Mouse (Mus musculus): ENCODE data around the gene Ppm1l. TPM values are rescaled to one million over a fixed set of nuclear protein-coding genes. Genes with fewer than 3 reads are reported as not detected.

The Ppm1l gene
- polyA plus RNA-seq, 2 experiments, result 7.1 to 12.2 TPM

- Histone ChIP-seq H3K27me3 (ENCODE audit: control insufficient read depth, insufficient read depth, low read length) (no peaks in the 10 kb centered on the region), H3K27ac (replicated peaks; ENCODE audit: low read depth, low read length) (no peak overlapping the region), H3K36me3 (ENCODE audit: control insufficient read depth, insufficient read depth, low read length) (no peaks in the 10 kb centered on the region), H3K9me3 (ENCODE audit: control insufficient read depth, low read length) (0 out of 2 replicates have a peak, but pooled peaks cover 4% of the 10 kb centered on the region), H3K4me2 (replicated peaks; ENCODE audit: low read depth, low read length, severe bottlenecking) (no peak overlapping the region), H3K4me3 (replicated peaks; ENCODE audit: low read length) (no peak overlapping the region), H3K4me1 (ENCODE audit: control insufficient read depth, insufficient read depth, low read length) (no peaks in the 10 kb centered on the region), H3K9ac (ENCODE audit: low read depth, low read length, severe bottlenecking) (no peak overlapping the region)
- DNase-seq (ENCODE audit: low spot score) (no peak), ATAC-seq (ENCODE audit: low FRiP score, low read depth) (no peak)
- TF ChIP-seq POLR2A (IDR thresholded peaks at IDR 0.05; ENCODE audit: borderline replicate concordance, extremely low read depth, insufficient read depth, insufficient read length), result no peak
- 68% methylated on average over 9 of the region's 9 CpGs for whole genome bisulfite sequencing
Measured at GRCm38 (mm10) chr3:69282406-69282805, 34.3 kb upstream of the Ppm1l start.

DNA sequence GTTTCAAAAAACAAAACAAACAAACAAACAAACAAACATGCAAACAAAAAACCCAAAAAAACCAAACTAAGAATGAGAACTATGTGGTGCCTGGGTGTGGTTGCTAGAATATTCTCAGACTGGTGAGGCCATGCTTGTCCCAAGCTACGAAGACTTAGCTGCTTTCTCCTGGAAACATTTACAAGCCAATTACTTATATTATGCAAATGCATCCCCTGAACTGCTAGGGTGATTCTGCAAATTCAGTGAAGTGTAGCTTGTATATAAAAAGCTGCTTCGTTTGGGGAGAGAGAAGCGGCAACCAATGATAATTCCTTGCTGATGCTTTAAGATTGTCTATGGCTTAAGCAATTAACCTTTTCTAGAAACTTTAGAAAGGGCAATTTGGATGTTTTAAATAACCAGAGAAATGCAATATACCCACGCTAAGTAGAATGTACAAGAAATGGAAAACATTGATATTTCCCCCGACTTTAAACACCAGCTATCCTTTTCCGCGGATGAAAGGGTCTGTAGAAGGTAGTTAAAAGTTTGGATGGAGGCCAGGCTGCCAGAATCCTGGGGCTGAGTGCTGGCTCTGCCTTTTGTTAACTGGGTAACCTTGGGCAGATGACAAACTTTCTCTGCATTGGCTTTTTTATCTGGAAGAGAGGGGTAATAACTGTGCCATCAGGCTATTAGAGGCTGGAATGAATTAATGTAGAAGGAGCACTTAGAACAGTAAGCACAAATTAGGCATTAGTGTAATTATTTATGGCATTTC lies 33.4 kb upstream of the Ppm1l start:
- no peak overlapping the region for H3K9ac ChIP-seq (ENCODE audit: low read depth, low read length, severe bottlenecking)
- H3K27me3 ChIP-seq (ENCODE audit: control insufficient read depth, insufficient read depth, low read length), result no peaks in the 10 kb centered on the region
- WGBS, result 39% methylated on average over 7 of the region's 7 CpGs
- H3K4me3 ChIP-seq (replicated peaks; ENCODE audit: low read length), result no peak overlapping the region
- H3K36me3 ChIP-seq (ENCODE audit: control insufficient read depth, insufficient read depth, low read length), result no peaks in the 10 kb centered on the region
- no peaks in the 10 kb centered on the region for H3K4me1 ChIP-seq (ENCODE audit: control insufficient read depth, insufficient read depth, low read length)
- no peak for DNase-seq (ENCODE audit: low spot score)
- H3K27ac ChIP-seq (replicated peaks; ENCODE audit: low read depth, low read length), result no peak overlapping the region
- no peak for TF ChIP-seq POLR2A (IDR thresholded peaks at IDR 0.05; ENCODE audit: borderline replicate concordance, extremely low read depth, insufficient read depth, insufficient read length)
- 0 out of 2 replicates have a peak, but pooled peaks cover 4% of the 10 kb centered on the region for H3K9me3 ChIP-seq (ENCODE audit: control insufficient read depth, low read length)
- no peak for ATAC-seq (ENCODE audit: low FRiP score, low read depth)
- no peak overlapping the region for H3K4me2 ChIP-seq (replicated peaks; ENCODE audit: low read depth, low read length, severe bottlenecking)

DNA sequence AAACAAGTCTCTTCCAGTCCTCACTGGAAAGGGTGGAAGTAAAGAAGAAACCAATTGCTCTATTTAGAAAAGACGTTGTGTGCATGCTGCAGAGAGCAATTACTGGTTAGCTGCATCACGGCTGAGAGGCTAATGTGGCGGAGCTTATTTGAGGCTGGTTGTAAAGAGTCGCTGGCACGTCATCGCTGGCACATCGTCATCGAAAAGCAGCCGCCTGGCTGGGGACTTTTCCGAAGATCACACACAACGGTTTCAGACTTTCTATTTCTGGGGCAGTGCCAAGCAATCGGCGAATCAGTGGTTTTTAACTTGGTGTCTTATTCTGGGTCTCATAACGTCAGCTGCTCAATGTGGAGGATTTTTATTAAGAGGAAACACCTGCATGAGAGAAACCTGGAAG lies 26.8 kb upstream of the Ppm1l start:
- no peak for TF ChIP-seq POLR2A (IDR thresholded peaks at IDR 0.05; ENCODE audit: borderline replicate concordance, extremely low read depth, insufficient read depth, insufficient read length)
- Histone ChIP-seq H3K4me1 (ENCODE audit: control insufficient read depth, insufficient read depth, low read length) (peaks cover 8% of the 10 kb centered on the region), H3K27me3 (ENCODE audit: control insufficient read depth, insufficient read depth, low read length) (no peaks in the 10 kb centered on the region), H3K27ac (replicated peaks; ENCODE audit: low read depth, low read length) (peak overlapping the region; percentile 19; the same call in 1 of the 2 replicates), H3K36me3 (ENCODE audit: control insufficient read depth, insufficient read depth, low read length) (no peaks in the 10 kb centered on the region), H3K9me3 (ENCODE audit: control insufficient read depth, low read length) (no peaks in the 10 kb centered on the region), H3K9ac (ENCODE audit: low read depth, low read length, severe bottlenecking) (no peak overlapping the region), H3K4me3 (replicated peaks; ENCODE audit: low read length) (no peak overlapping the region), H3K4me2 (replicated peaks; ENCODE audit: low read depth, low read length, severe bottlenecking) (0 out of 2 replicates have a peak overlapping the region, but pooled peaks have one; percentile 7)
- DNase-seq (ENCODE audit: low spot score) (peak; percentile 48), ATAC-seq (ENCODE audit: low FRiP score, low read depth) (peak; percentile 19)
- WGBS, result 46% methylated on average over 14 of the region's 14 CpGs

DNA sequence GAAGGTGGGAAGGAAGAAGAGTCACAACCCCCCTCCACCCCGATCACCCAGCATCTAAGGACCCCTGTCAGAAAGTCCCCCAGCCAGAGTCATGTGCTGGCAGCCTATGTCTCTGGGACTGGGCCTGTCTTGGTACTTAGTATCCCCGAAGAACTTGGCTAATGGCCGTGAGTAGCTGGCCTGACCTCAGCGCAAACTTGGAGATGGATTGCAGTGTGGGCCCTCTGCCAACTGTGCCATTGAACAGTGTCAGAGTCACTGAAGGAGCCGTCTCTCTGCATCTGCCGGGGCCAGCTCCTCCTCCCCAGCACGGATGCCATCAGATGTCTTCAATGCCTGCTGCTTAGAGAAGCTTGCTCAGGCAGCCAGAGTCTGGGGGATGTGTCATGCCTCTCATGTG lies 26.4 kb upstream of the Ppm1l start:
- H3K9me3 ChIP-seq (ENCODE audit: control insufficient read depth, low read length), result no peaks in the 10 kb centered on the region
- H3K27ac ChIP-seq (replicated peaks; ENCODE audit: low read depth, low read length), result peak overlapping the region; percentile 19; the same call in 1 of the 2 replicates
- peaks cover 8% of the 10 kb centered on the region for H3K4me1 ChIP-seq (ENCODE audit: control insufficient read depth, insufficient read depth, low read length)
- peak; percentile 57 for ATAC-seq (ENCODE audit: low FRiP score, low read depth)
- H3K4me2 ChIP-seq (replicated peaks; ENCODE audit: low read depth, low read length, severe bottlenecking), result 0 out of 2 replicates have a peak overlapping the region, but pooled peaks have one; percentile 7
- no peak for TF ChIP-seq POLR2A (IDR thresholded peaks at IDR 0.05; ENCODE audit: borderline replicate concordance, extremely low read depth, insufficient read depth, insufficient read length)
- DNase-seq (ENCODE audit: low spot score), result peak; percentile 30
- no peaks in the 10 kb centered on the region for H3K27me3 ChIP-seq (ENCODE audit: control insufficient read depth, insufficient read depth, low read length)
- 59% methylated on average over 7 of the region's 7 CpGs for WGBS
- H3K4me3 ChIP-seq (replicated peaks; ENCODE audit: low read length), result no peak overlapping the region
- no peak overlapping the region; the same call in 1 of the 2 replicates for H3K9ac ChIP-seq (ENCODE audit: low read depth, low read length, severe bottlenecking)
- H3K36me3 ChIP-seq (ENCODE audit: control insufficient read depth, insufficient read depth, low read length), result no peaks in the 10 kb centered on the region

GRCm38 (mm10) chr3:69290844-69291243 lies 25.8 kb upstream of the Ppm1l start:
- Histone ChIP-seq H3K4me1 (ENCODE audit: control insufficient read depth, insufficient read depth, low read length) (peaks cover 8% of the 10 kb centered on the region), H3K4me2 (replicated peaks; ENCODE audit: low read depth, low read length, severe bottlenecking) (no peak overlapping the region), H3K9me3 (ENCODE audit: control insufficient read depth, low read length) (no peaks in the 10 kb centered on the region), H3K9ac (ENCODE audit: low read depth, low read length, severe bottlenecking) (no peak overlapping the region), H3K27me3 (ENCODE audit: control insufficient read depth, insufficient read depth, low read length) (no peaks in the 10 kb centered on the region), H3K36me3 (ENCODE audit: control insufficient read depth, insufficient read depth, low read length) (no peaks in the 10 kb centered on the region), H3K4me3 (replicated peaks; ENCODE audit: low read length) (no peak overlapping the region), H3K27ac (replicated peaks; ENCODE audit: low read depth, low read length) (0 out of 2 replicates have a peak overlapping the region, but pooled peaks have one; percentile 19)
- 80% methylated on average over 3 of the region's 3 CpGs for WGBS
- ATAC-seq (ENCODE audit: low FRiP score, low read depth), result no peak
- DNase-seq (ENCODE audit: low spot score), result no peak
- TF ChIP-seq POLR2A (IDR thresholded peaks at IDR 0.05; ENCODE audit: borderline replicate concordance, extremely low read depth, insufficient read depth, insufficient read length), result no peak

All from limb, embryonic 14.5 days (tissue).